Mouse (Mus musculus): ENCODE data around the gene Dcaf6.

DNA sequence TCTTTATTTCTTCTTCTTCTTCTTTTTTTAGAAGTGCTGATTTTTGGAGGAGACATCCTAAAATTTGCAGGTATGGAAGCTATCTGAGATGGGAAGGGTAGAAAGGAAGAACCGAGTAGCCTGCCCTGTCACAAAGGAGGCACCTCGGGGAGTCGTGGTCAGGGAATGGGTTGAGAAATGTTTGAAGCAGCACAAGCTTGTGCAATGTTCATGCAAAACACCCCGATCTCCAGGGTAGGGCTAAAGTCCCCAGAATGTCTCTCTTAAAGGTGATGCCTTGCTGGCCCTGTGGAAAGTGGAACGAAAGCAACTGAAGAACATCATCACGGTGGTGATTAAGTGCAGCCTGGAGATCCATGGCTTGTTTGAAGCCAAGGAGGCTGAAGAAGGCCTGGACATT is 46.0 kb upstream of the Dcaf6 start:
- TF ChIP-seq CTCF (IDR thresholded peaks at IDR 0.05; ENCODE audit: extremely low read depth, insufficient read length, insufficient replicate concordance, low read depth, low read length) = no peak
- TF ChIP-seq POLR2A (IDR thresholded peaks at IDR 0.05; ENCODE audit: low read depth, low read length) = no peak

Measured in small intestine, adult 2 months (tissue).